Mouse (Mus musculus) spleen, postnatal 10 days (tissue): Measurements from ENCODE around the gene Ccn6.

Experiments
- DNase-seq, 2 experiments: peaks; one replicate each; pipeline ENCODE4 v3.0.0; 2021 to 2022; ENCODE audit warnings: low spot score in 2 of 2

Gene Ccn6

DNA sequence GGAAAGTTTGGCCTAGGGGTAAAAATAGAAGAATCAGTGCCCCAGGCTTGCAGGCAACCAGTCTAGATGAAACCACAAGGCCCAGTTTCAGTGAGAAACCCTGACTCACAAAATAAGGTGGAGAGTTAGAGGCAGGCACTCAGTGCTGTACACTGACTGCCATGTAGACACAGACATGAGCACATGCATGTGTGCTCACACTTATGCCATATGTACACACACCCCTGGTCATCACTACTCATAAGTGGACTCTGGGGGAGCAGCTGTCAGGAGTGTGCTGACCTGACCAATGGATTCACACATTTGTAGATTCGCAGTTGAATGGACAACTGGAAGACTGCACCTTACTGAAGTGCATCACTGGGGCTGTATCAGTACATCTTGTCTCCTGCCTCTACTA lies 2.2 kb downstream of the Ccn6 start:
- DNase-seq = no peak

- DNase-seq = no peak
These were observed 5.3 kb downstream of the Ccn6 start for GRCm38 (mm10) chr10:39158306-39158705.

GRCm38 (mm10) chr10:39157321-39157720 lies 6.3 kb downstream of the Ccn6 start:
- no peak for DNase-seq

DNA sequence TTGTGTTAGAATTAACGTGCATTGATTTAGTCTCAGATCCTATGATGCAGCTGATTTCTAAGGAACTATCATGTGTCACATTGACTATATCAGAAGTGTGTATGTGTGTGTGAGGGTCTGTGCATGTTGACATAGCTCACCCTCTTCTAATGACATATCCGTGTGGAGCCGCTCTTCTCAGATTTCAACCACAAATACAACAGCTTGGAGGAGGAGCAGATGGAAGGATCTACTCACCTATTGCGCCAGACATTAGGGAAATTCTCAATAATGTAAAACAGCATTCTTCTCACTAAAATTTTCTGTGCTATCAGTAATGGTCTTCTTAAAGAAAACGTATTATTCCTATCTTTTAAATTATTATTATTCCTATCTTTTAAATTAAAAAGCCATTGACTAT lies 6.9 kb downstream of the Ccn6 start:
- DNase-seq = no peak

DNA sequence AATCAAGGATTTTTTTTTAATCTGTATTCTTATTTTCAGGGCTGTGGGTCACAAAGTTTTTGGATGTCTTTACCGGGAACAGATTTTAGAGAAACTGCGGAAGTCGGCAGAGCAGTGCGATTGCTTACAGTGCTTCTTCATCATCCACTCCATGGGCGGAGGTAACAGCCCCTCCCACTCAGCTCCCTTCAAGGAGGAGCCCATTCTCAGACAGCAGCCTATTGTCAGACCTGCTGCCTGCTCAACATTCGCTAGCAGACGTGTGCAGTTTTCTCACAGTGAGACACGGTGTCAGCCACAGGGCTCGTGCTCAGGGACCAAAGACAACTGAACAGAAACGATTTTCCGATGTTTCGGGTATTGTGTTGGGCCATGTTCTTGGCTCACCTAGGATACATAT lies 21.4 kb downstream of the Ccn6 start:
- no peak for DNase-seq

GRCm38 (mm10) chr10:39141401-39141800 lies 22.2 kb downstream of the Ccn6 start:
- no peak for DNase-seq

- no peak for DNase-seq
These were observed 22.8 kb downstream of the Ccn6 start for GRCm38 (mm10) chr10:39140843-39141242.

- no peak for DNase-seq
These were observed 24.8 kb downstream of the Ccn6 start for GRCm38 (mm10) chr10:39138761-39139160.

- no peak for DNase-seq
These were observed 25.8 kb downstream of the Ccn6 start for GRCm38 (mm10) chr10:39137766-39138165.

- DNase-seq = peak; percentile 71 to 89
These were observed 29.9 kb downstream of the Ccn6 start, which contains the start of the genes Fam229b and Tube1 for GRCm38 (mm10) chr10:39133462-39134310. Gene Fam229b, minus strand, starts transcription at chr10:39133914. Gene Tube1, plus strand, starts transcription at chr10:39133976.

GRCm38 (mm10) chr10:39121412-39121811 lies 42.2 kb downstream of the Ccn6 start:
- DNase-seq = no peak

DNA sequence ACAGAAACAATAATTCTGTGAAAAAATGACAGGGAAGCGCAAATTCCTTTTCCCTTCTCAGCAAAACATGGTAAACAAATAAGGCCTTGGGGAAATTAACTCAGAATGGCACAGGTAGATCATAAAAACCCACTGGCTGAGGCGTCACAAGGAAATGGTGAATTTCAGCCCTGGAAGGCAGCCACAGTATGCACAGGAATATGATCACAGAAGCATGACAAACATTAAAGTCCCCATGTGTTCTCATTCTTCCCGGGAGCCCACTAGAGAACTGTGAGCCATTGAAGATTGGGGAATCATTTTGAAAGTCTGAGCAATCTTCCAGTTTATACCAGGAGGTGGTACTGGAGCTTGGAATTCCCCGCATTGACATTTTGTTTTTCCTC lies 54.1 kb downstream of the Ccn6 start:
- no peak for DNase-seq

DNA sequence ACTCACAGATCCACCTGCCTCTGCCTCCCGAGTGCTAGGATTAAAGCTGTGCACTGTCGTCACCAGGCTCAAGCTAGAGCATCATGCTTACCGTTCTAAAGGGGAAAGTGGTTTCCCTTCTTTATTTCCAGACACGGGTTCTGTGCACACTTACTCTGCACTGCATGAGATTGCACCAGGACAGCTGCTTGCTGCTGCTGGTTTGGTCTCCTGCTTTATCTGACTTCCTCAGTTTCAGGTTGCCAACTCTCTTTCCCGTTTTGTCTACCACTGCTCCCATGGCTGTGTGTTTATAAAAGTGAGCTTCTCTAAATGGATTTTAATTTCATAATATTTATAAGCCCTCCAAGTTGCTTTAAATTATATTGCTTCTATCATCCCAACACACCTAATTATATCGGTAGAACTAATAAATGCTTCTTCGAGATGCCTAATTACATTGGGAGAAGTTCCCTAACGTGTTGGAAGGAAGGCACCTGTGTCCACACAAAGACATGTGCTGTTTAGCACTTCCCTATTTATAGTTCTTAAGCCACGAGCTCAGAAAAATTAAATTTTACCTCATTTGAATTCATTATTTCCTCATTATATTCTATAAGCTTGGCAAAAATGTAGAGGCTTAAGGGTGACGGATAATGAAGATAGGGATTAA lies 54.6 kb downstream of the Ccn6 start:
- DNase-seq = no peak

DNA sequence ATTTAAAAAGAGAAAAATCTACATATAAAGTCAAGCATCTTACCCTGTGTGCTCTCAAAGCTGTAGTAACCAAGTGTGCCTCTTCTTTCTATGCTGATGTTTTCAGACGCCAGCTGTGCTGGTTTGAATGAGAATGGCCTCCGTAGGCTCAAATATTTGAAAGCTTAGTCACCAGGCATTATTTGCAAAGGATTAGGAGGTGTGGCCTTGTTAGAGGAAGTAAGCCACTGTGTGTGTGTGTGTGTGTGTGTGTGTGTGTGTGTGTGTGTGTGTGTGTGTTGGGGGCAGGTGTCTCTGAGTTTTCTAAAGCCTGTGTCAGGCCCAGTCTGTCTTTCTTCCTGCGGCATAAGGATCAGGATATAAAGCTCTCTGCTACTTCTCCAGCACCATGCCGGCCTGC lies 56.7 kb downstream of the Ccn6 start:
- DNase-seq = no peak

DNA sequence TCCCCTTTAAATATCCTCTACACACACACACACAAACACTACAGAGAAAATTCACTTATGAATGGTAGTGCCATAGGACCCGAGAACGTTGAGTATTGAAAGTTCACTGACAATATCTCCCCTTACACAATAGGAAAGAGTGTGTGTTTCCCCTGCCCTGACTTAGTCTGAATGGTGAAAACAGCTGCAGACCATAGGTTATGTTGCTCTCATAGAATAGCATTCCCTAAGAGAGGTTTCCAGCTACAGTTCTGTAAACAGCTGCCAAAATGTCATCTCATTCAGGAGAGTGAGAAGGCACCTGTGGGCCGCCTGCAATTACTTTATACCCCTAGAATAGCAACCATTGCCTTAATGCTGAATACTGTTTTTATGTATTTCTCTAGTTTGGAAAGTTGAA lies 57.2 kb downstream of the Ccn6 start:
- no peak for DNase-seq

- no peak for DNase-seq
These were observed 58.7 kb downstream of the Ccn6 start for GRCm38 (mm10) chr10:39104803-39105449.
